Mouse (Mus musculus) left cerebral cortex, adult 9 months (tissue): ENCODE measurements around the gene Prpsap1.
"Not testable (repeated sequence)": the region's sequence is repeated elsewhere in the genome, so short reads cannot be mapped to it uniquely, and the experiment has no call there.

Experiments
- DNase-seq, 2 experiments: peaks; one replicate each; pipeline ENCODE4 v3.0.0; 2022; ENCODE audit warnings: low spot score in 2 of 2

Prpsap1 gene

DNA sequence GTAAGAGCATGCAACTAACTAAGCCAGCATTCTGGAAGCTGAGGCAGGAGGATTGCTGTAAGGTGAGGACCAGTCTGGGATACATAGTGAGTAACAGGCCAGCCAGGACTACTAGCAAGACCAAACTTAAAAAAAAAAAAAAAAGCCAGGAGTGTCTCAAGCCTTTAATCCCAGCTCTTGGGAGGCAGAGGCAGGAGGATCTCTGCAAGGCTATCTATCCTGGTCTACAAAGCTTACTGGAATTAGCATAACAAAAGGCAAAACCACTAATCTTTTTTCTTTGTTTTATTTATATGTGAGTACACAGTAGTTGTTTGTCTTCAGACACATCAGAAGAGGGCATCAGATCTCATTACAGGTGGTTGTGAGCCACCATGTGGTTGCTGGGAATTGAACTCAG lies 5.8 kb downstream of the Prpsap1 start:
- no peak for DNase-seq

DNA sequence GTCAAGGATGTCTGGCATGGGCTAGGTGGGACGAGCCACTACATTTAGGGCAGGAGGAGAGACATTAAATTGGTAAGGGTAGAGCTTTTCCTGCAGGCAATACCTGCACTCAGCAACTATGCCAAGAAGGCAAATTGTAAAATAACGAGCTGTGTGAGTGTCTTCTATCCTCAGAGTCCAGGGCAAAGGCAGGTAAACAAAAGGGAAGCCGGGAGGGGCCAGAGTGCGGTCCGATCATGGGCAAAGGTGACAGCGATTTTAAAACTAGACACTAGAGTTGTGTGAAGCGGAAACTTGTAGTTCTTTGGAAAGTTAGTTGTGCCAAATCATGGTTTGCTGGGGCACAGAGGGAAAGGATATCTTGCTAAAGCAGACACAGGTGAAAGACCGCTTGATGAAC lies 9.7 kb downstream of the Prpsap1 start:
- DNase-seq = no peak

GRCm38 (mm10) chr11:116481776-116482175 lies 12.2 kb downstream of the Prpsap1 start:
- DNase-seq = no peak

GRCm38 (mm10) chr11:116480975-116481374 lies 13.0 kb downstream of the Prpsap1 start:
- DNase-seq = no peak

DNA sequence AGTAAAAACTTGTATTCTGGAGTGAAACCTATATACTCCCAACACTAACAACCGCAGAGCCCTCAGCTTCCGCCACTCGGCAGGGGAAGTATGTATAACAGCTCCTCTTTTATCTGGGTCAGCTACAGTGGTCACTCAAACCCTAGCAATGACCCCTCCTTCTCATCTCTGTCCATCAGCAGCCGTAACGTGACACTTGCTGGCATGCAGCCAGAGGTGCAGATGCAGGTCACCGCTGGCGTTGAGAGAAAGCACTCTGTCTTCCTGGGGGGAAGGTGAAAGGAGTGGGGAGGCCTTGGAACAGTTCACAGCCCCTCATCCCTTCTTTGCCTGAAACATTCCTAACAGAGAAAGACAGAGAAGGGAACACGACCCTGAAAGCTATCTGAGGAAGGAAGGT lies 14.2 kb downstream of the Prpsap1 start:
- no peak for DNase-seq

DNA sequence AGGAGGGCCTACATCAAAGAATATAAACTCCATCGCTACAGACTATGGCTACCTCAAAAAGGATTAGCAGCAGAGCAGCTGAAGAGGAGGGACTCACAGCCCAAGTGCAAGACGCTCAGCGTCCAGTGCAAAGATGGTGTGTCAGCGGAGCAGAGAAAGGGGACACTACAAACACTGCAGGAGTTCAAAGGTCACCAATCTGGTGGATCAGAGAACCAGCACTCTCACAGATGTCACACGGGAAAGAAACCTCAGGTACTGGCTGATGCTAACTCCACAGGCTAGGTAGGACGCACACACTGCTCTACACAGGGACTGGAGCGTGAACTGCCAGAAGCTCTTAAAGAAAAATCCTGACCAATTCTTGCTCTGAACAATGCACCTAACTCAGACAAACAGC lies 15.0 kb downstream of the Prpsap1 start:
- no peak for DNase-seq

DNA sequence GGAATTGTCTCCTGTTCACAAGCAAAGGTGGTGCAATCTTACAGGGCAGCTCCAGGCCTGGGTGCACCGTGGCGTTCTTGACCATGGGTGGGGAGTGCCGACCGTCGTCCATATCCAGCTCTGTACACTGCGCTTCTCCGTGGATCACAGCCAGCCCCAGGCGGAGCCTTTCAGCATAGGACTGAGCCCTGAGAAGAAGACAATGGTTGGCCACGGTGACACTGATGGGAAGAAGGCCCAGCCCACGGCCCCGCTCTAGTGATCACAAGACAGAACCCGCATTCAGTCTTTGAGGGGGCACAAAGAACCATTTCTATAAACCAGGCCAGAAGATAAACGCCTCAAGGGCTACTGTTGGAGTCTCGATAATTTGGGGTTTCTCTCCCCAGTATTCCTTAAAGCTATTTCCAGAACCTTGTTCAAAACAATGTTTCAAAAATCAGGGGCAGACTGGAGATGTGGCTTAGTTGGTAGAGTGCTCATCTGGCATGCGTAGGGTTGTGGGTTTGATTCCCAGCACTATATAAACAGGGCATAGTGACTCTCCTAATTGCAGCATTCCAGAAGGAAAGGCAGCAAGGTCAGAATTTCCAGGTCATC lies 16.7 kb downstream of the Prpsap1 start:
- DNase-seq = no peak

DNA sequence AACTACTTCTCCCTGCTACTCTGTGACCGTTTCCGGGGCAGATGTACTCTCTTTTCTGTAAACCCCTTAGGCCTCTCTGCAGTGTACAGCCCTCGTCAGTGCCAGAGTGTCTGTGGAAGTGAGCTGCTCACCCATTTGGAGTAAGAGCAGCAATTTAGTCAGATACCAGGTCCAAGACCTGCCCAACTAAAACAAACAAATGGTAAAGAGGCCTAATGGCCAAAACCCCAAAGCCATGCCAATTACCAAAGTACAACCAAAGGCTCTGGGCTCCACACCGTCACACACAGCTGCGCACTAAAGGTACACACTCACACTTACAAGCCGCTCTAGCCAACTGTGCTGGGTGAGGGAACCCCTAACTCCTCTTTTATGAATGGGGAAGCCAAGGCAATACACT lies 17.3 kb downstream of the Prpsap1 start:
- DNase-seq = no peak

- no peak for DNase-seq
Measured at GRCm38 (mm10) chr11:116476041-116476440, 18.0 kb downstream of the Prpsap1 start.

DNA sequence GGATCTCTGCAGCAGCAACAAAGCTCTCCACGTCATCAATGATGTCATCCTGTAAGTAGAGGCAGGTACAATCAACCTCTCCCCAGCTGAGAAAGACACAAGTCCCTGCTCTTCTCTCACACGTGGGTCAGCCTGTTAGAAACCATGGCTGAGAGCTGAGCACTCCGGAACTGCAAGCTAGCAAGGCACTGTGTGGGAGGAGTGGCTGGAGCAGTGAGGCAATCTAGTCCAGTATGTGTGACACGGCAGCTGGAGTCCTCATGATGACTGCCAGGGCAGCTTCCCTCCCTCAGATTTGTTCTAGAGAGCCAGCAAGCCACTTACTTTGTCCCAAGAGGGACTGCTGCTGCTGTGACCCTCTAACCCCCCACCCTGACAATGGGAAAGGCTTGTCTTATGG lies 21.7 kb downstream of the Prpsap1 start:
- DNase-seq = no peak

- no peak for DNase-seq
Measured at GRCm38 (mm10) chr11:116470896-116471295, 23.1 kb downstream of the Prpsap1 start.

DNA sequence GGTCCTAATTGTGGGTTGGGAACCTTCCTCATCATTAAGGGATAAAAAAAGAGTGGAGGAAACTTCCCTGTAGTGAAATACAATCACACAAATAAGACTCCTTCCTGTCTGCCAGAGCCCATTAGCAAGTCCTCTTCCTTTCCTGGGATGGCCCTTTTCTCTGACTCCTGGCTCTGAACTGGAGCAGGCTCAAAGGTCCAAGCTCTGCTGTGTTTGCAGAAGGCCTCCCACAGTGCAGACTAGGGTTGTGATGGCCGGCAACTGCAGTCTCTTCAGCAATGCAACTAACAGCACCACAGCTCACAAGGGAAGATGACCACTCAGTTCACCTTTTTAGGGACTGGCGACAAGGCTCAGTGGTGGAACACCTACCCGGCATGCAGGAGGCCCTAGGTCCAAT lies 23.8 kb downstream of the Prpsap1 start:
- no peak for DNase-seq

GRCm38 (mm10) chr11:116468338-116468737 lies 25.7 kb downstream of the Prpsap1 start:
- DNase-seq = not testable (repeated sequence)

GRCm38 (mm10) chr11:116466141-116466540 lies 27.9 kb downstream of the Prpsap1 start, which contains the start of gene Qrich2:
TSS of gene Qrich2 (minus strand) at chr11:116466241.
- no peak for DNase-seq

DNA sequence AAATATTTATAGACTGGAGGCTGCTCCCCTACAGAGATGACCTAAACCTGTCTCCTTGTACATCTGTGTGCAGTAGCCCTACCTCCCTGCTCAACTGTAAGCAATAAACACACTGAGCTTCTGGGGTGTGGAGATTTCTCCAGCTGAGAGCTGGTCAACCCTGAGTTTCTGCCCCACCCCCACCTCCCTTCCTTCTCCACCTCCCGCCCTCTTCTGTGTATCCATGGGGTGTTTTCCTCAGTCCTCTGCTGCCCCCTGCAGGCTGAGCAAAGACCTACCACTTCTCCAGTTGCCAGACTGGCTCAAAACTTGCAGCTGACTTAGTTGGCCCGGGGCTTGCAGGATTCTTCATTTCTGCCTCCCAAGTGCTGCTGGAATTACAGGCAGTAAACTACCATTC lies 30.2 kb downstream of the Prpsap1 start:
- DNase-seq = peak; percentile 48 to 84

DNA sequence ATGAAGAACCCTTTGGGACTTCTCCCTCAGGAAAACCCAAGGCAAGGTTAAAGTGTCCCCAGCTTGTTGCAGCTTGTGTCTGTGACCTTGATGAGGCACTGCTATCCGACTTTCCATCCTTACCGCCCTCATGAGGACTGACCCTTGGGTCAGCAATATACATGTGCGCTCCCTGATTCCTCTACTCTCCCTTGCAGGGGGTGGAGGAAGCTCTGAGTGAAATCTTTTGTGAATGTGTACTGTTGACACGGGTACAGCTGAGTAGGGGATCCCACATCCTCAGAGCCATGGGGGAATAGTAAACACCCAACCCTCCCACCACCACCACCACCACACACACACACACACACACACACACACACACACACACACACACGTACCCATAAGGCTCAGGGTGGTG lies 30.7 kb downstream of the Prpsap1 start:
- no peak for DNase-seq

DNA sequence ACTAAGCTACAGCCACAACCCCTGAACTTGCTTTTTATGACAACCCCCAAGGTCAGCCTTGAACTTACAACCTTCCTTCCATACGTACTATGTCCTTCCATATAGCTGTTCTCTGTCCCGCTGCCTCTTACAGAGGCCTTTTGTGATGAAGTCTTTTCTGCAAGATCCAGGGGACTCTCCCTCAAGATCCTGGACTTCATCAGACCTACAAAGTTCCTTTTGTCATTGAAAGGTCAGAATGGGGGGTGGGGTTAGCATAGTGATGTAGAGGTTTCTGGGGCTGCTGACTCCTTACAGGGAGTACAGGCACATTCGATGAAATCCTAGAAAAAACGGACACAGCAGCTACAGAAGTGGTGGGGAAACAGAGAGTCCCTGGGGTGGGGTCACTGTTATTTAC lies 34.2 kb downstream of the Prpsap1 start:
- DNase-seq = no peak

DNA sequence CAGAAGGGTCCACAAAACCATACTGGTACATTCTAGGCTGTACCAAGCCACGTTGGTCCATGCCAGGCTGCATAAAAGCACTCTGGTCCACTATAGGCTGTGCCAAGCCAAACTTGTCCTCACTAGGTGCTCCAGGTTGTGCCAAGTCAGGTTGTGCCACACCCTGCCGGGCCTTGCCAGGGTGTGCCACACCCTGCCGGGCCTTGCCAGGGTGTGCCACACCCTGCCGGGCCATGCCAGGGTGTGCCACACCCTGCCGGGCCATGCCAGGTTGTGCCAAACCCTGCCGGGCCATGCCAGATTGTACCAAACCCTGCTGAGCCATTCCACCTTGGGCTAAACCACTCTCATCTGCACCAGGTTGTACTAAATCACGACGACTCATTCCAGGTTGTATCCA lies 37.8 kb downstream of the Prpsap1 start:
- no peak for DNase-seq

GRCm38 (mm10) chr11:116453889-116454288 lies 40.1 kb downstream of the Prpsap1 start:
- no peak for DNase-seq

- DNase-seq = no peak
Measured at GRCm38 (mm10) chr11:116449341-116449740, 44.7 kb downstream of the Prpsap1 start.

GRCm38 (mm10) chr11:116447822-116448221 lies 46.2 kb downstream of the Prpsap1 start:
- no peak for DNase-seq

GRCm38 (mm10) chr11:116446308-116446887 lies 47.6 kb downstream of the Prpsap1 start:
- DNase-seq = no peak

DNA sequence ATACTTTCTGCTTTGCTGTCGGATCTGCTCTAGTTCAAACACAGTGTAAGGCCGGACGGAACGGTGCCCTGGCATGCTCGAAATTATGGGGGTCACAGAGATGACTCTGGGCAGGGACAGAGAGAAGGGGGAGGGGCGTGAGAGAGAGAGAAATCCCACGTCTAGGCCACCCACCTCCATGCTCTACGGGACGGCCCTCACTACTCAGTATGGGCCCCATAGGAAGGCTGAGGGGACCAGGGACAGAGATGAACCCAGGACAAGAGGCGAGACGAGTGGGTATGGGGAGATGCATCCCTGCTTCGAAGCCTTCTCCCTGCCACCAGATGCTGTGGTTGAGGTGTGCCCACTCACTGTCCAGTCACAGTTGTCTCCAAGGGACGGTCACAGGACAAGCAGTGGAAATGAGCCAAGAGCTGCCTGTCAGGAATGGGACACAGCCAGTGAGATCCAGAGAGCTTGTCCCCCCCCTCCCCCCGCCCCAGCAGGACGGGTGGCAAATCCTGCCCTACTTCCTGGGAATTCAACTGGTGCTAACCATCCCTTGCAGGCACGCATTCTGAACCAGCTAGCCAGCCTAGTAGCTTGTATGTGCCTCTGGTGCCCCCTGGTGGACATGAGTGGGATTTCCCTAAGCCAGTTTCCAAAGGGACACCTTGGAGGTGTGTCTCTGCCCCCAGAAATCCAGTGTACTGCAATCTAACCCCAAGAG lies 48.2 kb downstream of the Prpsap1 start:
- DNase-seq = peak; percentile 59 to 96
